8 mouse cellular contexts compared by ENCODE assay signal in the genomic region with DNA sequence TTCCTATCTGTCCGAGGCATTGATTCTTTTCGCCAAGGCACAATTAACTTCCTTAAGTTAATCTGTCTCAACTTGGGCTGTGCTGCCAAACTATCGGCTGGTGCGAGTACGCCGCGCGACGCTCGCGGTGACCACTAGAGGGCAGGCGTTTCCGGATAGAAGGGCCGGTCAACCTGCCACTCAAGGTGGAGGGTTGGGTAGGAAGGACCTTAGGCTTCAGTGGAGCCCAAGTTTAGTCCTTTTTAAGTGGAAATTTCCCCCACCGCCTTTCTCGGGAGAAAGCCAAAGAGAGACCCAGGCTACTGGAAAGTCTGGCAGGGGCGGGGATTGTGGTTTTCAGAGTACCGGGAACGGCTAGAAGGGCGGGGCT. TPM values are rescaled to one million over a fixed set of nuclear protein-coding genes. Genes with fewer than 3 reads are reported as not detected.
A peak's percentile ranks its signal among the peaks of the same experiment; 100 is the strongest.
DNase-seq lines count a peak whose midpoint lies in the region; ATAC-seq and TF ChIP-seq lines count a peak whose summit lies in the region.

No protein-coding gene starts in this region.

- WGBS in forebrain, postnatal 0 days = under 1% methylated on average over 20 of the region's 20 CpGs

- no peaks in the 10 kb centered on the region for H3K9me3 ChIP-seq in forebrain, postnatal 0 days (ENCODE audit: low read length)

- peaks cover 28% of the 10 kb centered on the region for H3K4me1 ChIP-seq in forebrain, postnatal 0 days (ENCODE audit: insufficient read depth)

- peak overlapping the region; percentile 45 for H3K4me3 ChIP-seq in forebrain, postnatal 0 days (ENCODE audit: low read depth, low read length)

- H3K9ac ChIP-seq in forebrain, postnatal 0 days = peak overlapping the region; percentile 33; the same call in 1 of the 2 replicates

- H3K27ac ChIP-seq in forebrain, postnatal 0 days (ENCODE audit: low read depth, low read length) = peak overlapping the region; percentile 80; the same call in 1 of the 2 replicates

- 0 out of 2 replicates have a peak, but pooled peaks cover 4% of the 10 kb centered on the region for H3K36me3 ChIP-seq in forebrain, postnatal 0 days (ENCODE audit: insufficient read depth)

- no peaks in the 10 kb centered on the region for H3K27me3 ChIP-seq in forebrain, postnatal 0 days (ENCODE audit: insufficient read depth, low read length)

- peak; percentile 50 for ATAC-seq in forebrain, postnatal 0 days

- peak; percentile 69 for DNase-seq in MEL-GATA-1-ER (ENCODE audit: extremely low read depth, low read depth)
- DNase-seq in cerebellum, adult 18-20 months = peak; percentile 86 to 89
- peak; percentile 90 for DNase-seq in forebrain, postnatal 0 days
- DNase-seq in heart, postnatal 4 days = peak; percentile 94
- DNase-seq in layer of hippocampus, adult 8-10 months (ENCODE audit: low spot score in 2 of 2) = peak; percentile 71 to 85
- peak; percentile 93 for DNase-seq in lung, postnatal 10 days
- DNase-seq in ovary, postnatal 10 days (ENCODE audit: low spot score) = peak; percentile 82
- DNase-seq in thymus, postnatal 0 days (ENCODE audit: low spot score) = peak; percentile 84

- peak; percentile 95 for TF ChIP-seq CTCF in forebrain, postnatal 0 days (IDR thresholded peaks at IDR 0.05; ENCODE audit: low read depth)

- peak overlapping the region; percentile 91 for H3K4me2 ChIP-seq in forebrain, postnatal 0 days (ENCODE audit: low read depth)

RNA-seq across cellular contexts. Expression of a gene that starts 0.7 kb away (rescaled TPM):
- 1.3 and 1.6 TPM in 2 replicates for total RNA-seq in forebrain, postnatal 0 days (2014; rRNA removed)
- polyA plus RNA-seq in forebrain, postnatal 0 days (2015; fragmentation: Nextera tagmentation; extraction: Ambion mirVana) = 0.27 and 0.35 TPM in 2 replicates
- under 1 TPM; 0.61 to 0.74 TPM for total RNA-seq in heart, postnatal 4 days (2021)
- total RNA-seq in layer of hippocampus, adult 8-10 months (2022) = 1 to 10 TPM in 2 of 4 experiments, under 1 TPM in 2; 0.37 to 1.7 (median 1.2) TPM
- polyA plus RNA-seq in thymus, postnatal 0 days (2015; fragmentation: Nextera tagmentation; extraction: Ambion mirVana) = 1.4 and 2.4 TPM in 2 replicates

RNA-seq across cellular contexts. Expression of a gene that starts 1.3 kb away (rescaled TPM):
- total RNA-seq in forebrain, postnatal 0 days (2014; rRNA removed) = 142 and 167 TPM in 2 replicates
- polyA plus RNA-seq in forebrain, postnatal 0 days (2015; fragmentation: Nextera tagmentation; extraction: Ambion mirVana) = 199 and 212 TPM in 2 replicates
- total RNA-seq in heart, postnatal 4 days (2021) = 10 to 100 TPM; 62.9 to 67.2 TPM
- 10 to 100 TPM; 85.4 to 96.0 (median 94.4) TPM for total RNA-seq in layer of hippocampus, adult 8-10 months (2022)
- 206 and 223 TPM in 2 replicates for polyA plus RNA-seq in thymus, postnatal 0 days (2015; fragmentation: Nextera tagmentation; extraction: Ambion mirVana)

RNA-seq across cellular contexts. Expression of a gene that starts 13.2 kb away (rescaled TPM):
- 53.6 and 74.1 TPM in 2 replicates for total RNA-seq in forebrain, postnatal 0 days (2014; rRNA removed)
- polyA plus RNA-seq in forebrain, postnatal 0 days (2015; fragmentation: Nextera tagmentation; extraction: Ambion mirVana) = 31.1 and 42.8 TPM in 2 replicates
- total RNA-seq in heart, postnatal 4 days (2021) = 10 to 100 TPM; 25.0 to 34.5 TPM
- total RNA-seq in layer of hippocampus, adult 8-10 months (2022) = 10 to 100 TPM; 27.4 to 40.7 (median 35.3) TPM
- 4.9 and 6.2 TPM in 2 replicates for polyA plus RNA-seq in thymus, postnatal 0 days (2015; fragmentation: Nextera tagmentation; extraction: Ambion mirVana)

RNA-seq across cellular contexts. Expression of a gene that starts 17.6 kb away (rescaled TPM):
- 67.0 and 68.1 TPM in 2 replicates for total RNA-seq in forebrain, postnatal 0 days (2014; rRNA removed)
- polyA plus RNA-seq in forebrain, postnatal 0 days (2015; fragmentation: Nextera tagmentation; extraction: Ambion mirVana) = 221 and 244 TPM in 2 replicates
- 100 to 1,000 TPM; 100 to 104 TPM for total RNA-seq in heart, postnatal 4 days (2021)
- total RNA-seq in layer of hippocampus, adult 8-10 months (2022) = 10 to 100 TPM; 73.9 to 82.9 (median 79.4) TPM
- 304 and 318 TPM in 2 replicates for polyA plus RNA-seq in thymus, postnatal 0 days (2015; fragmentation: Nextera tagmentation; extraction: Ambion mirVana)

RNA-seq across cellular contexts. Expression of a gene that starts 17.9 kb away (rescaled TPM):
- total RNA-seq in forebrain, postnatal 0 days (2014; rRNA removed) = 83.0 and 98.3 TPM in 2 replicates
- 56.0 and 63.5 TPM in 2 replicates for polyA plus RNA-seq in forebrain, postnatal 0 days (2015; fragmentation: Nextera tagmentation; extraction: Ambion mirVana)
- 1 to 10 TPM; 1.3 to 1.6 TPM for total RNA-seq in heart, postnatal 4 days (2021)
- total RNA-seq in layer of hippocampus, adult 8-10 months (2022) = 10 to 100 TPM; 74.0 to 89.3 (median 80.2) TPM
- polyA plus RNA-seq in thymus, postnatal 0 days (2015; fragmentation: Nextera tagmentation; extraction: Ambion mirVana) = 0.98 and 1.6 TPM in 2 replicates

Comparison
In these comparisons a context has a peak if more than half of its experiments do, and no peak if none do; other contexts are left out.
1. Peak in every context shown above with its lines: DNase-seq, ATAC-seq, H3K4me3 ChIP-seq and H3K27ac ChIP-seq.